Mouse (Mus musculus) bone marrow macrophage, adult 2 months (primary cell): ENCODE data around the gene Cfap100. TPM values are rescaled to one million over a fixed set of nuclear protein-coding genes. Genes with fewer than 3 reads are reported as not detected.

Source experiments
- H3K27ac ChIP-seq: 2 replicates; pipeline ENCODE4 v1.5.1; 2012; ENCODE audit warnings: low read depth, low read length; ENCODE audit not compliant: insufficient read depth
- H3K4me1 ChIP-seq: 2 replicates; pipeline ENCODE4 v1.6.1; 2012; ENCODE audit warnings: low read length; ENCODE audit not compliant: control insufficient read depth, insufficient read depth
- H3K4me3 ChIP-seq: 2 replicates; pipeline ENCODE4 v1.5.1; 2012; ENCODE audit warnings: mild to moderate bottlenecking, low read length, moderate library complexity; ENCODE audit not compliant: insufficient read depth
- CTCF ChIP-seq: IDR thresholded peaks from 2 replicates; pipeline ENCODE4 v1.5.1; 2012; ENCODE audit warnings: low read depth, mild to moderate bottlenecking, low read length, moderate library complexity
- POLR2A ChIP-seq: IDR thresholded peaks from 2 replicates; pipeline ENCODE4 v1.6.1; 2012; ENCODE audit warnings: mild to moderate bottlenecking, low read depth, low read length, borderline replicate concordance
- polyA plus RNA-seq: library from polyadenylated mRNA; stranded (reverse); fragments of >200 nt; gene quantifications from 2 replicates; pipeline ENCODE4 v1.2.4, GENCODE M21; 2012; ENCODE audit not compliant: missing spikeins, insufficient read depth, insufficient read length

The Cfap100 gene
- polyA plus RNA-seq, 1 experiment, result not detected

- TF ChIP-seq POLR2A, result no peak
- TF ChIP-seq CTCF, result no peak
- Histone ChIP-seq H3K27ac (no peak overlapping the region), H3K4me1 (peaks cover 12% of the 10 kb centered on the region), H3K4me3 (no peak overlapping the region)
These were observed 67.5 kb downstream of the Cfap100 start for GRCm38 (mm10) chr6:90360922-90361614.

DNA sequence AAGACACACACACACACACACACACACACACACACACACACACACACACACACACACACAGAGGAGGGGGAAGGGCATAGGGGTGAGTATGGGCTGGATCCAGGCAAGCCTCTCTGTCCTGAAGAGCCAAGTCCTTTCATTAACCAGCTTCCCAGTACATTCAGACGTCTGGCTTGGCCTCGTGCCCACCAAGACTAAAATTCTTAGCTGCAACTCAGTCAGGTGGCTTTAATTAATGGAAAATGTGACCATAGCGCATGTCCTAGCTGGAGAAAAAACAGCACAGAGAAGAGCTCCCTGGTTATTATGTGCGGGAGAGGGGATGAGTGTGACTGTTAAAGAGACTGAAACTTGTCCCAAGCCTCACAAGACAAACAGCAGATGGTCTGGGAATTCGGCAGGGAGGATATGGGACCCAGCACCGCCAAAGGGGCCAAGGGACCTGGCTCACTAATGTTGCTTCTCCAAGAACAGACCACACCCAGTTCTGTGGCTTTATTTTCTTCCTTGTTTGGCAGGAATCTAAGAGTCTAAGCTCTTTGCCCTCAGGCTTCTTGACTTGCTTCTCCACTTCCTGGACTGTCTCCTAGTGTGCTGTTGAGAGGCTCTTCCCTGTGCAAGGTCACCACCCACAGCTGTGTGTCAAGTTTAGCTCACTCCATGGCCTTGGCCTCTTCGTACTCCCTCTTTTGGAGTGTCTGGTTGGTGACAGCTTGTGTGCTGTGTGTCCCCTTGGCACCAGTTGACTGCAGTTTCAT, 68.4 kb downstream of the Cfap100 start:
- Histone ChIP-seq H3K27ac (no peak overlapping the region), H3K4me1 (peaks cover 12% of the 10 kb centered on the region), H3K4me3 (no peak overlapping the region)
- TF ChIP-seq POLR2A, result no peak
- no peak for TF ChIP-seq CTCF

- no peak for TF ChIP-seq POLR2A
- TF ChIP-seq CTCF, result no peak
- H3K4me1 ChIP-seq, result peaks cover 12% of the 10 kb centered on the region
- no peak overlapping the region for H3K4me3 ChIP-seq
- H3K27ac ChIP-seq, result no peak overlapping the region
These were observed 69.2 kb downstream of the Cfap100 start for GRCm38 (mm10) chr6:90359445-90359844.

DNA sequence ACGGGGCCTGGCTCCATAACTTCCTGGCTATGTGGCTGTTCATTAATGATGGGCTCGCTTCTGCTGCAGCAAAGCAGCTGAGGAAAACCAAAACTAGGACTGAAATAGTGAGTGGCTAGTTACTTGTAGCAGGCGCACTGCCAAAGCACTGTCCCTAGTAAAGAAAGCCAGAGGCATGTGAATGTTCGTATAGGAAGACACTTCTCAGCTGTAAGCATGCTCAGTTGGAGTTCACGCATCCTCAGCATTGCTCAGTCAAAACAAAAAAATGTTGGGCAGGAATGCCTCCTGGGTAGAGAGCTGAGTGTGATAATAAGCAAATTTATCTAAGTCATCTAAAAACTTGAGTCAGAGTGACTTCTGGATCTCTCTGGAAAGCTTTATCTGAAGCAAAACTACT, 70.5 kb downstream of the Cfap100 start:
- no peak overlapping the region for H3K27ac ChIP-seq
- H3K4me1 ChIP-seq, result peaks cover 12% of the 10 kb centered on the region
- TF ChIP-seq POLR2A, result no peak
- TF ChIP-seq CTCF, result no peak
- H3K4me3 ChIP-seq, result no peak overlapping the region

Other genes starting within 250 kb of the Cfap100 start
- gene V1ra8, start 226.0 kb downstream of the Cfap100 start, polyA plus RNA-seq, result not detected in 2 replicates
- not detected in 2 replicates for gene Vmn1r53, start 204.4 kb downstream of the Cfap100 start, polyA plus RNA-seq
- gene Vmn1r54, start 182.5 kb downstream of the Cfap100 start, polyA plus RNA-seq, result not detected in 2 replicates
- not detected in 2 replicates for gene BC048671, start 127.6 kb downstream of the Cfap100 start, polyA plus RNA-seq
- not detected in 2 replicates for gene Chst13, start 103.6 kb downstream of the Cfap100 start, polyA plus RNA-seq
- not detected in 2 replicates for gene Uroc1, start 95.5 kb downstream of the Cfap100 start, polyA plus RNA-seq
- 9.7 and 12.2 TPM in 2 replicates for gene Zxdc, start 59.3 kb downstream of the Cfap100 start, polyA plus RNA-seq
- gene Klf15, start 33.8 kb upstream of the Cfap100 start, polyA plus RNA-seq, result not detected in 2 replicates
- 7.8 and 10.5 TPM in 2 replicates for gene Aldh1l1, start 57.6 kb upstream of the Cfap100 start, polyA plus RNA-seq
- 13.4 and 14.7 TPM in 2 replicates for gene Slc41a3, start 175.9 kb upstream of the Cfap100 start, polyA plus RNA-seq